Mouse (Mus musculus) spleen, postnatal 10 days (tissue): ENCODE measurements around the gene Ubtd1.

ENCODE experiments used
- DNase-seq, 2 experiments: peaks; one replicate each; pipeline ENCODE4 v3.0.0; 2021 to 2022; ENCODE audit warnings: low spot score in 2 of 2

The Ubtd1 gene

GRCm38 (mm10) chr19:42021681-42022541 lies 40.3 kb downstream of the Ubtd1 start:
- no peak for DNase-seq

GRCm38 (mm10) chr19:42022542-42022848 lies 40.9 kb downstream of the Ubtd1 start:
- no peak for DNase-seq

- peak; percentile 64 to 82 for DNase-seq
These were observed 44.6 kb downstream of the Ubtd1 start for GRCm38 (mm10) chr19:42026158-42026557.

- DNase-seq = no peak
These were observed 49.5 kb downstream of the Ubtd1 start for GRCm38 (mm10) chr19:42031112-42031511.

- DNase-seq = no peak
These were observed 52.0 kb downstream of the Ubtd1 start for GRCm38 (mm10) chr19:42033611-42034010.

GRCm38 (mm10) chr19:42034146-42034775 lies 52.7 kb downstream of the Ubtd1 start:
- DNase-seq = no peak

GRCm38 (mm10) chr19:42034881-42035455 lies 53.4 kb downstream of the Ubtd1 start:
- no peak for DNase-seq

- DNase-seq = peak; percentile 47 to 83
These were observed 54.1 kb downstream of the Ubtd1 start, which contains the start of gene Ankrd2 for GRCm38 (mm10) chr19:42035456-42036248. Gene Ankrd2 (plus strand): TSS chr19:42036000.

- DNase-seq = no peak
These were observed 54.8 kb downstream of the Ubtd1 start for GRCm38 (mm10) chr19:42036357-42036756.

GRCm38 (mm10) chr19:42037167-42037702 lies 55.7 kb downstream of the Ubtd1 start:
- no peak for DNase-seq

GRCm38 (mm10) chr19:42038310-42038709 lies 56.7 kb downstream of the Ubtd1 start:
- no peak for DNase-seq

- no peak for DNase-seq
These were observed 62.4 kb downstream of the Ubtd1 start for GRCm38 (mm10) chr19:42043988-42044387.

GRCm38 (mm10) chr19:42045269-42046102 lies 63.9 kb downstream of the Ubtd1 start, which contains the start of gene Hoga1:
Gene Hoga1 (plus strand): TSS chr19:42045610.
- peak; percentile 15 to 70 for DNase-seq

GRCm38 (mm10) chr19:42050251-42050650 lies 68.7 kb downstream of the Ubtd1 start:
- no peak for DNase-seq

GRCm38 (mm10) chr19:42051351-42051750 lies 69.8 kb downstream of the Ubtd1 start:
- DNase-seq = no peak

GRCm38 (mm10) chr19:42051948-42052347 lies 70.4 kb downstream of the Ubtd1 start, which contains the start of gene 4933411K16Rik:
Gene 4933411K16Rik (plus strand): TSS chr19:42052248.
- no peak for DNase-seq

GRCm38 (mm10) chr19:42054255-42054654 lies 72.7 kb downstream of the Ubtd1 start:
- DNase-seq = no peak

GRCm38 (mm10) chr19:42055881-42056280 lies 74.3 kb downstream of the Ubtd1 start:
- no peak for DNase-seq

GRCm38 (mm10) chr19:42056719-42057409 lies 75.3 kb downstream of the Ubtd1 start:
- DNase-seq = no peak

GRCm38 (mm10) chr19:42058426-42058825 lies 76.9 kb downstream of the Ubtd1 start:
- no peak for DNase-seq
